Mouse (Mus musculus) hindbrain, embryonic 16.5 days (tissue): ENCODE results near the gene Patz1. TPM values are rescaled to one million over a fixed set of nuclear protein-coding genes. Genes with fewer than 3 reads are reported as not detected.

Source experiments
- ATAC-seq: fragments of 200-750 bp; cut with Nextera tagmentation; 2 replicates; pipeline ENCODE4 v1.8.0; 2017; ENCODE audit warnings: moderate TSS enrichment, moderate library complexity
- H3K27ac ChIP-seq: fragments of 300-500 bp; sonication (generic); 2 replicates; pipeline ENCODE4 v1.5.1; 2014; ENCODE audit warnings: low read depth, mild to moderate bottlenecking, control low read depth, low read length, moderate library complexity
- H3K27me3 ChIP-seq: fragments of 300-500 bp; sonication (generic); replicated peaks from 2 replicates; pipeline ENCODE4 v1.6.1; 2014; ENCODE audit warnings: low read length; ENCODE audit not compliant: control insufficient read depth, insufficient read depth
- H3K36me3 ChIP-seq: fragments of 300-500 bp; sonication (generic); 2 replicates; pipeline ENCODE4 v1.6.1; 2014; ENCODE audit warnings: mild to moderate bottlenecking, low read length, moderate library complexity, mixed read lengths; ENCODE audit not compliant: control insufficient read depth, insufficient read depth
- H3K4me1 ChIP-seq: fragments of 300-500 bp; sonication (generic); 2 replicates; pipeline ENCODE4 v1.6.1; 2014; ENCODE audit warnings: low read depth, low read length; ENCODE audit not compliant: control insufficient read depth, insufficient read depth
- H3K4me2 ChIP-seq: fragments of 300-500 bp; sonication (generic); 2 replicates; pipeline ENCODE4 v1.6.1; 2014; ENCODE audit warnings: mild to moderate bottlenecking, low read length, control low read depth, moderate library complexity
- H3K4me3 ChIP-seq: fragments of 300-500 bp; sonication (generic); 2 replicates; pipeline ENCODE4 v1.5.1; 2014; ENCODE audit warnings: mild to moderate bottlenecking, low read length, control low read depth, moderate library complexity
- H3K9ac ChIP-seq: fragments of 300-500 bp; sonication (generic); 2 replicates; pipeline ENCODE4 v1.6.1; 2014; ENCODE audit warnings: low read depth, mild to moderate bottlenecking, control low read depth, low read length, moderate library complexity
- H3K9me3 ChIP-seq: fragments of 300-500 bp; sonication (generic); 2 replicates; pipeline ENCODE4 v1.6.1; 2014; ENCODE audit warnings: mild to moderate bottlenecking, low read length, moderate library complexity; ENCODE audit not compliant: control insufficient read depth
- WGBS: fragments of 180-500 bp; shearing (Covaris S2); extraction: QIAGEN DNeasy Blood & Tissue Kit; methylation state at CpG from one replicate; pipeline ENCODE4 v1.1.7; 2014; 5-methylcytosine and 5-hydroxymethylcytosine counted together
- polyA plus RNA-seq: library from polyadenylated mRNA; unstranded; fragments of >200 nt; fragmentation: Nextera tagmentation; extraction: Ambion mirVana; gene quantifications from 2 replicates; pipeline ENCODE4 v1.2.1, GENCODE M21; 2015

The Patz1 gene
- polyA plus RNA-seq, 1 experiment from 2014 or later: 35.2 TPM

DNA sequence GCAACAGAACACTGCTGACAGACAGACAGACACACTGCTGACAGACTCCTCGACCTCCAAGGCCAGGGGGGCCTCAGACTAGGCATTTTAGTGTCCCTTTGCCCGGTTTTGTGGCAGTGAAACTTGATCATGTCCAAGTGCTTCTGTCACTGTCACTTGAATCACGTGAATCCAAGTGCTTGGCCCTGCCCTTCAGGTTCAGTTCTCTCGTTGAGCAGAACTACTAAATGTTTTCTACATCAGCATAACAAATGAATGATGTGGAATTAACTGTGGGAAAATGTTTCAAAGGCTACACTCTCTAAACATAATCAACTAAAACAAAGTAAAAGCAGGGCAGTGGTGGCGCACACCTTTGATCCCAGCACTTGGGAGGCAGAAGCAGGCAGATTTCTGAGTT is 10.3 kb upstream of the Patz1 start:
- Histone ChIP-seq H3K27ac (no peak overlapping the region), H3K36me3 (no peaks in the 10 kb centered on the region), H3K27me3 (no peaks in the 10 kb centered on the region), H3K4me3 (no peak overlapping the region), H3K4me1 (no peaks in the 10 kb centered on the region), H3K9me3 (no peaks in the 10 kb centered on the region), H3K9ac (no peak overlapping the region), H3K4me2 (no peak overlapping the region)
- ATAC-seq: no peak
- WGBS: 62% methylated on average over 5 of the region's 5 CpGs

DNA sequence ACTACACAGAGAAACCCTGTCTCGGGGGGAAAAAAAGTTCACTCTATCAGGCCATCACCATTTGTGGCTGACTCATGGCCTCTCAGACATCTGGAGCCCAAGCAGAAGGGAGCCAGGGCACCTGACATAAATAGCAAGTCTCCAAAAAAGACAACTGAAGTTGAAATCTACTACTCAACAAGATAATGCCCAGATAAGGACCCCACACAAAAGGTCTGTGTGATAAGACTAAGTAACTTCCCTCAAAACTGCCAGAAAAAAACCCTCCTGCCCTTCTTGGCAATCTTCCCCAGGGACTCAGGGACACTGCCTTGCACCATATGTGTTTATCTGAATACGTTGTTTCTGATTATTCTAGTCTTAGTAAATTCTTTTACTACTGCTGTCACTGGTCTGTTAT is 8.9 kb upstream of the Patz1 start:
- H3K9ac ChIP-seq: no peak overlapping the region
- no peaks in the 10 kb centered on the region for H3K9me3 ChIP-seq
- H3K36me3 ChIP-seq: no peaks in the 10 kb centered on the region
- H3K4me3 ChIP-seq: no peak overlapping the region
- no peaks in the 10 kb centered on the region for H3K4me1 ChIP-seq
- no peak overlapping the region for H3K4me2 ChIP-seq
- H3K27ac ChIP-seq: no peak overlapping the region
- WGBS: 78% methylated on average over 2 of the region's 2 CpGs
- no peak for ATAC-seq
- H3K27me3 ChIP-seq: no peaks in the 10 kb centered on the region

DNA sequence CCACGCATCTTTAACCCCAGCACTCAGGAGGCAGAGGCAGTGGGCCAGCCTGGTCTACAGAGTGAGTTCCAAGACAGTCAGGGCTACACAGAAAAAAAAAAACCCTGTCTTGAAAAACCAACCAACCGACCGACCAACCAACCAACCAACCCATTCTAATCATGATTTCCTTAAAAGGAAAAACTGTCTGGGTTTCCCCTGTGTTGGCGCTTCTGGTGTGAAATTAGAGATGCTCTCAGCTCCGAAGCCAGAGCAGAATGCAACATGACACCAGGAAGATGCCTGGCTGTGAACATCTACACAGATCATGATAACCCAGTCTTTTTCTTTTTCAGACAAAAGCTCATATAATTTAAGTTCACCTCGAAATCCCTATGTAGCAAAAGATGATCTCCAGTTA is 5.8 kb upstream of the Patz1 start:
- H3K4me3 ChIP-seq: no peak overlapping the region

DNA sequence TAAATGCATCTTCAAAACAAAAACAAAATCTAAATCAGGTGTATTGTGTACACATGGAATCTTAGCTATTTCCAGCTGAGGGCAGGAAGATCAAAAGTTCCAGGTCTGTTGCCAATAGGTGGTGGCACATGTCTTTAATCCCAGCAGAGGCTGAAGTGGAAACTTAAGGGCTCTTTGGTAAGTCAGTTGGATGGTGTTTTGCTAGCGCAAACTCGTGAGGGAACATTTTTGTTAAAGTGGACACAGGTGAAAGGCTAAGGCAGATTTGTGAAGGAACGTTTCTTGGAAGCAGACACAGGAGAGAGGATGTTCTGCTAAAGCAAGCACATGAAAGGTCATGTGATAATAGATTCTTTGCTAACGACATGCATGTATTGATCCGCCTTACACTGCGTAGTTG is 5.0 kb upstream of the Patz1 start:
- Histone ChIP-seq H3K4me2 (no peak overlapping the region), H3K27ac (no peak overlapping the region), H3K4me3 (no peak overlapping the region), H3K4me1 (peaks cover 11% of the 10 kb centered on the region), H3K9me3 (no peaks in the 10 kb centered on the region), H3K27me3 (no peaks in the 10 kb centered on the region), H3K36me3 (no peaks in the 10 kb centered on the region), H3K9ac (no peak overlapping the region)
- ATAC-seq: no peak
- 95% methylated on average over 6 of the region's 6 CpGs for WGBS

More for the DNA sequence above, 5.8 kb upstream of the Patz1 start:
- Histone ChIP-seq H3K36me3 (no peaks in the 10 kb centered on the region), H3K4me1 (peaks cover 4% of the 10 kb centered on the region), H3K27ac (no peak overlapping the region), H3K9me3 (no peaks in the 10 kb centered on the region), H3K27me3 (no peaks in the 10 kb centered on the region), H3K9ac (no peak overlapping the region), H3K4me2 (no peak overlapping the region)
- no peak for ATAC-seq
- 84% methylated on average over 6 of the region's 6 CpGs for WGBS

DNA sequence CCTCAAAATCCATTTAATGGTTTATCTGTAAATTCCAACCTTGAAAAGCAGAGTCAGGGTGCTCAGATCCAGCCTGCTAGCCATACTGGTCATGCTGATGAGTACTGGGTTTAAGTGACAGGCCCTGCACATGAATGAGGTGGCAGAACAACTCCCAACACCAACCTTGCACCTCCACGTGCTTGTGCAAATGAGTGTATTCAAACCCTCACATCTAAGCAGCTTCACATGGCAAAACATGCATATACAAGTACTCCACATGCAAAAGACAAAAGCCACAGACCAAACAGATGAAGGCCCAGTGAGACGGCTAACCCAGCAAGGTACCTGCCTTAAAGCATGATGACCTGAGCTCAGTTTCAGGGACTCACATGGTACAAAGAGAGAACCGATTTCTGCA is 2.7 kb upstream of the Patz1 start:
- H3K4me3 ChIP-seq: no peak overlapping the region
- no peak overlapping the region for H3K9ac ChIP-seq
- no peak overlapping the region for H3K27ac ChIP-seq
- H3K36me3 ChIP-seq: no peaks in the 10 kb centered on the region
- H3K4me2 ChIP-seq: no peak overlapping the region
- H3K27me3 ChIP-seq: no peaks in the 10 kb centered on the region
- no peak for ATAC-seq
- peaks cover 13% of the 10 kb centered on the region for H3K4me1 ChIP-seq
- H3K9me3 ChIP-seq: no peaks in the 10 kb centered on the region
- WGBS: 88% methylated on average over 3 of the region's 3 CpGs

DNA sequence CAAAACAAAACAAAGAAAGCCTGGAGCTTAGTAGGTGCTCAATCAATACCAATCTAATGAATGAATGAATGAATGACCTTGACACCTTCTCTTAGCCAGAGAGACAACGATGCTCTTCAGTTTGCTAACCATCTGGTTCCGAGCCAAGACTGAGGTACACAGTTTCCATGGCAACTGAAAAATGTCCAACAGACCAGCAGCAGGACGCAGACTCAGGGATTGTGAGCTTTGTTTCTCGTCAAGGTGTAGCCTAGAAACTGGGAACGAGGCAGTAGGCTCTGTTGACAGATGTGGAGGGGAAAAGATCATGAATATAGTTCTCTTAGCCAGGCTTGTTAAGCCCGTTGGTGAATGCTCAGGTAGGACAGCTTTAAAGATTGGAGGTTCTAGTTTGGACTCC is 1.5 kb upstream of the Patz1 start:
- no peaks in the 10 kb centered on the region for H3K9me3 ChIP-seq
- H3K9ac ChIP-seq: no peak overlapping the region
- no peaks in the 10 kb centered on the region for H3K36me3 ChIP-seq
- no peak for ATAC-seq
- 0 out of 2 replicates have a peak overlapping the region, but pooled peaks have one; percentile 6 for H3K27ac ChIP-seq
- H3K27me3 ChIP-seq: no peaks in the 10 kb centered on the region
- no peak overlapping the region for H3K4me2 ChIP-seq
- no peak overlapping the region for H3K4me3 ChIP-seq
- 26% methylated on average over 6 of the region's 6 CpGs for WGBS
- H3K4me1 ChIP-seq: peaks cover 20% of the 10 kb centered on the region

DNA sequence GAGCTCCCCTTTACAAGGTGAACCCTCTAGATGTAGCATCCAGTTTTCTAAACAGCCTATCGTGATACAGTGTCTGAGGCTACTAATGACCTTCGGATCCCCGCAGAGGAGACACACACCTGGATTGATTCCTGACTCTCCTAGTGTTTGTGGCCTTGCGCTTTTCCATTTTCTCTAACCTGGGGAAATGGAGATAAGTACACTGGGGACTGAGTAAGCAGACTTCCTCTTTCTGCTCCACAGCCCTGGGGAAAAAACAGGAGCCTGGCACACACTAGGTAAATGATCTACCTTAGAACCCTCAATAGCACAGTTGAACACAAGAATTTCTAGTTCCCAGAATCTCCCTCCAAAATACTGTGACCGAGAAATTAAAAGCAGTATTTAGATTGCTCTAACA is 753 bp upstream of the Patz1 start:
- Histone ChIP-seq H3K36me3 (no peaks in the 10 kb centered on the region), H3K4me1 (peaks cover 28% of the 10 kb centered on the region), H3K27ac (no peak overlapping the region; the same call in 1 of the 2 replicates), H3K9me3 (no peaks in the 10 kb centered on the region), H3K9ac (0 out of 2 replicates have a peak overlapping the region, but pooled peaks have one; percentile 23), H3K27me3 (no peaks in the 10 kb centered on the region), H3K4me3 (no peak overlapping the region), H3K4me2 (peak overlapping the region; percentile 98)
- WGBS: 66% methylated on average over 5 of the region's 5 CpGs
- ATAC-seq: no peak

DNA sequence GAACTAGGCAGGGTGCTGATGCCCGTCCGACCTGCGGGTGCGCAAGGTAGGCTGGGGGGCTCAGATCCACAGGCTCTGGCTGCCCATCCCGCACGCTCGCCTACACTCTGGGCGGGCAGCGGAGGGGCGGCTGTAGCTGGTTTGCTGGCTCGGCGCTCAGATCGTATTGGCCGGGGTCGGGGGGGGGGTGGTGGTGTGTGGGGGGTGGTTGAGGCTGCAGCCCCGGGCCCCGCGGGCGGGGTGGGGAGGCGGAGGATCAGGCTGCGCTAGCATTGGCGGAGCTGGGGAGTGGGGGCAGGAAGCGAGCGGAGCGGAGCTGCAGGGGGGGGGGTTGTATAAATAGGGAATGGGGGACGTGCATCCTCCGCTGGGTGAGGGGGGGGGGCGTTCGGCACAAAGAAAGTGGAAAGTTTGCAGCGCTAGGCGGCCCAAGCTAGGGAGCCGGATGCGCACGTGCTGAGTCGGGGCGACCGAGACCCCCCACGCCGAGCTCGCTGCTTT is 678 bp downstream of the Patz1 start:
- ATAC-seq: peak; percentile 84
- Histone ChIP-seq H3K9me3 (no peaks in the 10 kb centered on the region), H3K4me2 (peak overlapping the region; percentile 98), H3K4me1 (peaks cover 42% of the 10 kb centered on the region), H3K9ac (peak overlapping the region; percentile 94), H3K27ac (peak overlapping the region; percentile 100), H3K4me3 (peak overlapping the region; percentile 84), H3K27me3 (no peaks in the 10 kb centered on the region), H3K36me3 (peaks cover 4% of the 10 kb centered on the region; the same call in 1 of the 2 replicates)
- under 1% methylated on average over 28 of the region's 40 CpGs for WGBS

DNA sequence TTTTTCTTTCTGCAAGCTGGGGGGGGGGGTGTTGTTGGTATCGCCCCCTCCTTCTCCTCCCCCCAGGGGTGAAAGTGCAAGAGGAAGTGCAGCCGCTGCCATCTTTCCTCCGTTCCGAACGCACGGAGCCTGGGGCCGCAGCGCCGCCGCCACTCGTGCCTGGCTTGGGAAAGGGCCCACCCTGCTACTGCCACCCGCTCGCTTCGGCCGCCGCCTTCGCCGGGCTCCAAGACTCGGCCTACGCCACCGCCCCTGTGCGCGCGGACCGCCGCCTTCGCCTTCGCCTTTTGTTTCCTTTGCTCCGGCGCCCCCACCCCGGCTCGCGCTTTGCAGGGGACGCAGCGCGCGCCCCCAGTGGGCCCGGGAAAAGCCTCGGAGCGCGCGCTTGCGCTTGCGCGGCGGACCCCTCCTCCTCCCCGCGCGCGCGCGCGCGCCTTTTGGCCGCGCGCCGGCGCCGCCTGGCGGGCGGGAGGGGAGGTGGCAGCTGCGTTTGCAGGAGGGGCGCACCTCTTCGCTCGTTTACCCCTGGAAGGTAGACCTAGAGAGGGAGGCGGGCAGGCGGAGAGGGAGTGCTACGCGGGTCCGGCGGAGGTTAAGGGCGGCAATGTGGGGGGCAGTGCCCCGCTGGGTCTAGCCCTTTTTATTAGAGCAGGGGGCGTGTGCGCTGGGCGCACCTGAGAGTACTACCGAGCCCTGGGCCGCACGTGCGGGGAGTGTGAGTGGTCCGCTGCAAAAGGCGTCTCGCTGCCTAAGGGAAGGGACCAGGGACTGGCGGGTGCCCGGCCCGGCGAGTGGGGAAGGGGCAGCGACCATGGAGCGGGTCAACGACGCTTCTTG is 1.3 kb downstream of the Patz1 start:
- Histone ChIP-seq H3K36me3 (peaks cover 4% of the 10 kb centered on the region; the same call in 1 of the 2 replicates), H3K4me1 (peaks cover 48% of the 10 kb centered on the region), H3K4me3 (peak overlapping the region; percentile 84), H3K27ac (peak overlapping the region; percentile 100), H3K9me3 (no peaks in the 10 kb centered on the region), H3K27me3 (no peaks in the 10 kb centered on the region), H3K4me2 (peak overlapping the region; percentile 98), H3K9ac (peak overlapping the region; percentile 94)
- peak; percentile 69 for ATAC-seq
- WGBS: under 1% methylated on average over 71 of the region's 92 CpGs
